Mouse (Mus musculus): ENCODE measurements around the gene Bank1. TPM values are rescaled to one million over a fixed set of nuclear protein-coding genes. Genes with fewer than 3 reads are reported as not detected.
"Not testable (repeated sequence)": the region's sequence is repeated elsewhere in the genome, so short reads cannot be mapped to it uniquely, and the experiment has no call there.

The Bank1 gene
- polyA plus RNA-seq (2015; fragmentation: Nextera tagmentation; extraction: Ambion mirVana), result 1.4 TPM in 2 replicates

DNA sequence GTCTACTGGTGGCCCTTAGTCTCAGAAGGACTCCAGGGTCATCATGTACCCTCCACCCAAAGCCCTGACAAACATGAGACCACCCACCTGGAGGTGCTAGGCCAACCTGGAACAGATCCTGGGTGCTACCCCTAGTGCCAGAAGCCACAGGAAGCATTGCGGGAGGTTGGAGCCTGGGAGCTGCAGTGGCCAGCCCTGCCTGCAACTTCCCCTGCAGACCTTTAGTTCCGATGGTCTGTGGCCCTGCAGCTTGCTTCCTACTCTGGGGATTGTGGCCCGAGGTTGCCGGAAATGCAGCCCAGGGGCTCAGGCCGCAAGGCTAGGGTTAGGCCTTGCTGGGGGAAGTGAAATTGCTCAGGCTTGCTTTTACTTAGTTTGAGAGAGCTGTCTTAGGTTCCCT is at the start of gene Bank1:
Bank1 (minus strand) TSS at position 284 of the 400 bp plus-strand sequence.
- DNase-seq (ENCODE audit: low spot score), result peak; percentile 12

DNA sequence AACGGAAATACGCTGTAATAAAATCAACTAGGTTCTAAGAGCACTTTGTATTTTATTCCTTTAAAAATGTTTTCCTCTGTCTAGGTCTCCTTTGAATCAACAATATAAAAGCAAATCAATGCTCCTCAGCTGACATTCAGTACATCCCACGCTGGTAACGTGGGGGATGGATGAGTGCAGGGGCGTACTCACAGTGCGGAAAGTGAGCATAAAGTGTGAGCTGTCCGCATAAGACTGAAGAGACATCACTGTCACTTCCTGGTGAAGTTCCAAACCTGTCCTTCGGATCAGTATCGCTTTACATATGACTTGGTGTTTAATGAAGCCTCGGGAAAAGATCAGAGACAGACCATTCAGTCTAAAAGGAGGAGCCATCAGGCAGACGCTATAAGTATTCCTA is 44.0 kb upstream of the Bank1 start:
- DNase-seq (ENCODE audit: low spot score), result no peak

- DNase-seq (ENCODE audit: low spot score), result no peak
Observed at GRCm38 (mm10) chr3:136369466-136369865, 43.6 kb upstream of the Bank1 start.

DNA sequence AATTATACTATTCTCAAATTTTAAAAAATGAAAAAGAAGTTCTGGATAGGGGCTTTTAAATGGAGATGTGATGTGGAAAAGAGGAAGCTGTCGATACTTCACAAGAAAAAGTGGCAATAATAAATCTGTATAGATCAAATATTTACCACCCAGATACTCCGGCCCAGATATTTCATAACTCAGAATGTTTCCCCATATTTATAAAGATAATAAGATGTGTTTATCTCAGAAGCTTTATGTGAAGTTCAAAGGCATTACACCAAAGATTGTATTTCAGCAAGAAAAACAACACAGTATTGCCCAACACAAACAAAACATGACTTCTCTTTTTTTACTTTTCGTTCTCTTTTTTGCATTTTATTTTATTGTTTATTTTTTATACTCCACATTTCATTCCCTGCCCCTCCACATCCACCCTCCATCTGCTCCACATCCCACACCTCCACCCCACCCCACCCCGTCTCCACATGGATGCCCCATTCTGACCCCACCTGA is 42.7 kb upstream of the Bank1 start:
- DNase-seq (ENCODE audit: low spot score), result no peak

DNA sequence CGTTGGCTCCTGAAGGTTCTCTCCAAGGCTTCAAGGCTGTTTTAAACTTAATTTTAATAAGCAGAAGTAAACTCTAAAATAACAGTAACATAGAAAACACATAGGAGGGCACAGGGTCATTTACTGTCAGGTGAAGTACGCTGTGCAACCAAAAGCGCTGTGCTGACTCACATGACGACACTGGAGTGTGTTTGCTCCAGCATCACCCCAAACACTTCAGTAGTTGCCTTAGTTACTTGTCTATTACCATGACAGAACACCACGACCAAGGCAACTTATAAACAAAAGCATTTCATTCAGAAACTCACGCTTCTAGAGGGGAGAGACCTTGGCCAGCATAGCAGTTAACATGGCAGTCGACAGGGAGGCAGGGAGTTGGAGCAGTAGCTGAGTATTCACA is 23.8 kb upstream of the Bank1 start:
- no peak for DNase-seq (ENCODE audit: low spot score)

GRCm38 (mm10) chr3:136348611-136349010 is 22.7 kb upstream of the Bank1 start:
- no peak for DNase-seq (ENCODE audit: low spot score)

DNA sequence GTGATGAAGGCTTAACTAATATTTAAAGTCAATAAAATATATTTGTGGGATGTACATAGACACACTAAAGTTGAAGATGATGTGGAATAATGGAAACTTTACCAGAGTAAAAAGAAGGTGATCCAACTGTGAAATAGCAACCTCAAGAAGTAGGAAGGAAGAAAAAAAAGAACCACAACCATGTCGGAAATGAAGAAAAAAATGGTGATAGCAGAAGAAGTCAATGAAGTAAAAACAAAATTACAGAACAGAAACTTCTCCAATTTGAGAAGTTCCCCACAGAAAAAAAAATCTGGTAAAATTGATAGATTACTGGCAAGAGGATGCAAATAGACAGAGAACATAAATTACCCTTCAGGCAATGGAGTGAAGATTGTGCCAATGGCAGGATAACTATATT is 21.4 kb upstream of the Bank1 start:
- DNase-seq (ENCODE audit: low spot score), result no peak

GRCm38 (mm10) chr3:136341911-136342310 is 16.0 kb upstream of the Bank1 start:
- DNase-seq (ENCODE audit: low spot score), result no peak

DNA sequence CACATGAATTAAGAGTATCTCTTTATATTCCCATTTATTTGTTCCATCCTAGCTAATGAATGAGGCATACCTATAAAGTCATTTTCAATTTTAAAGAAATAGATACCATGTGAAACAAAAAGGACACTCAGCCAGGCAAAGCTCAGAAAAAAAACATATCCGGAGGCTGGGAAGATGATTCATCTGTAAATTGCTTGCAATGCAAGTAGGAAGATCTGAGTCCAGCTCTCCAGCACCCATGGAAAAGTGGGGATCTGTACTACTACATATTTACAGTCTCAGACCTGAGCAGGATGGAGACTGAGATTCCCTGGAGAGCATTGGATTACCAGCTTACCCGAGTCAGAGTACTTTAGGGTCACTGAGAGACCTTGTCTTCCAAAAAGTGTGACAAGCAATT is 14.0 kb upstream of the Bank1 start:
- DNase-seq (ENCODE audit: low spot score), result no peak

GRCm38 (mm10) chr3:136331135-136331534 is 5.3 kb upstream of the Bank1 start:
- no peak for DNase-seq (ENCODE audit: low spot score)

DNA sequence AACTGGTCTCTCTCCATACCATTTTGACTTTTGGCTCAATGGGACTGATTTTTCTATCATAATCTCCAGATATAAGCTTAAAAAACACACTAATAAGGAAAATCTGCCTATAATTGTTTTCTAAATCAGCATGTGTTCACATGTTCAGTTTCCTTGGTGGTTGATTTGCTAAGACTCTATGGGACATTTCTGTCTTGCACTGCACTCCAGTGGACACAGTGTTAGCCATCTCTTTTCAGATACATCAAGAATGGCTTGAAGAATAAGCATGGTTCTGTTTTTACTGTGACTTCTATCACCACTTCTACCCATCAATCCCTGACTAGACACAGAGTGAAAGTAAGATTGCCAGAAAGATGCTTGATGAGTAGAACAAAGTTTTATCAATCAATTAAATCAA is 4.2 kb upstream of the Bank1 start:
- no peak for DNase-seq (ENCODE audit: low spot score)

GRCm38 (mm10) chr3:136329133-136329532 is 3.3 kb upstream of the Bank1 start:
- no peak for DNase-seq (ENCODE audit: low spot score)

- not testable (repeated sequence) for DNase-seq (ENCODE audit: low spot score)
Observed at GRCm38 (mm10) chr3:136324716-136325115, 1.1 kb downstream of the Bank1 start.

GRCm38 (mm10) chr3:136321936-136322335 is 3.9 kb downstream of the Bank1 start:
- no peak for DNase-seq (ENCODE audit: low spot score)

DNA sequence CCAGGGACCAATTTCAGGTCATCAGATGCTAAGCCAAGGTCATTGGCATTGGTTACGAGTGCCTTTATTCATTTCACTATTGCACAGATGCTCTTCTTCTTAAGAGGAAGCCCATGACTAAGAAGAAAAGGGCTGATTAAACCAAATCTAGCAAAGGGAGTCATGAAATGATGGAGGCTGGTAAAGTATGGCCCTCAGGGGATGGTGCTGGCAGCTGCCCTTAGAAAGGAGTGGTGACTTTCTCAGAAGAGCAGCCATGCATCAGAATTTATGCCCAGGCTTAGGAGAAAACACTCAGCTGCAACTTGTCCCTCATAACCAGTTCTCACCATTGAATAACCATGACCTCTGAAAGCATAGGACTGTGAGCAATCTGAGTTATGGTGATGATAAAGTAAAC is 17.4 kb downstream of the Bank1 start:
- no peak for DNase-seq (ENCODE audit: low spot score)

- DNase-seq (ENCODE audit: low spot score), result no peak
Observed at GRCm38 (mm10) chr3:136306564-136307158, 19.2 kb downstream of the Bank1 start.

GRCm38 (mm10) chr3:136302541-136302940 is 23.3 kb downstream of the Bank1 start:
- no peak for DNase-seq (ENCODE audit: low spot score)

DNA sequence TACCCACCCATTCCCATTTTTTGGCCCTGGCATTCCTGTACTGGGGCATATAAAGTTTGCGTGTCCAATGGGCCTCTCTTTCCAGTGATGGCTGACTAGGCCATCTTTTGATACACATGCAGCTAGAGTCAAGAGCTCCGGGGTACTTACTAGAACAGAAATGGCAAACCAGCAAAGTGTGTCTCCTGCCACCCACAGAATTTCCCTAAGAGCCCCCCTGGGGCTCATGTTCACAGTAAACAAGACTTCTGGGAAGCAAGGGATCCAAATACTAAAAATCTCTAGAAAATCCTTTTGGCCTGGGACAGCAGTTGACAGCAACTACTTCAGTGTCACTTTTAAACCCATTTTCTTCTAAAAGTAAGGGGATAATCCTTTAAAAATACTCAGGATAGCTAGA is 25.1 kb downstream of the Bank1 start:
- not testable (repeated sequence) for DNase-seq (ENCODE audit: low spot score)

DNA sequence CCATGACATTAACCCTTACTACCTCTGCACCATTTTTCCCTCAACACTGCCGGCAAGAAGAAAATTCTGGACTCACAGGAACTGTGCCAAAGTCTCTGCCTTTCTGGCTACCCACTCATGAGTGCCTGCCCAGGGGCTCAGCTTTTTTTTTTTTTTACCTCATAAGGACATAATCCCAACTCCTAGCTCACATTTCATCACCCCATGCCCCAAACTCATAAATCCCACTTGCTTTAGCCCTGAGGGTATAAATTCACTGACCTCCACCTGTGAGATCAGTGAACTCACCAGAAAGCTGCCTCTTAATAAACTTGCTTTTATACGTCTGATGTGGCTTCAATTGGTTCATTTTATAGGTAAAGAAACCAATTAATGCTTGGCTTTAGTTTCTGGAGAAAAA is 28.5 kb downstream of the Bank1 start:
- DNase-seq (ENCODE audit: low spot score), result no peak

GRCm38 (mm10) chr3:136295250-136295649 is 30.6 kb downstream of the Bank1 start:
- no peak for DNase-seq (ENCODE audit: low spot score)

- no peak for DNase-seq (ENCODE audit: low spot score)
Observed at GRCm38 (mm10) chr3:136287883-136288282, 38.0 kb downstream of the Bank1 start.

- no peak for DNase-seq (ENCODE audit: low spot score)
Observed at GRCm38 (mm10) chr3:136264969-136265595, 60.8 kb downstream of the Bank1 start.

DNA sequence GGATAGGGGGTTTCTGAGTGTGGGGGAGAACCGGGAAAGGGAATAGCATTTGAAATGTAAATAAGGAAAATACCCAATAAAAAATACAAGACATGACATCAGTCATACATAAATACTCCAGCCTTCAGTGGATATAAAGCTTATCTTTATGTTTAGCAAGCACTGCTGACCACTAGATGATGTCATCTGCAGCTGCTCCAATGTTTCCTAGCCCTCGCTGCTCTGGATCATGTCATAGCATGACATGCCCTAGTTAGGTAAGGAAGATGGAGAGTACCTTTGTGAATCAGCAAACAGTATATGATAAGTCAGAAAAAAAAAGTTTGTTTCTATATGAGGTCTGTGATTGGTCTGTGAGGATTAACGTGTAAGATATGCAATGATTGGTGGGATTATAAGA is 68.1 kb downstream of the Bank1 start:
- no peak for DNase-seq (ENCODE audit: low spot score)
